Mouse (Mus musculus): ENCODE measurements around the gene Tet3. TPM values are rescaled to one million over a fixed set of nuclear protein-coding genes. Genes with fewer than 3 reads are reported as not detected.

Tet3 gene
- polyA plus RNA-seq, 1 experiment = 7.4 TPM

DNA sequence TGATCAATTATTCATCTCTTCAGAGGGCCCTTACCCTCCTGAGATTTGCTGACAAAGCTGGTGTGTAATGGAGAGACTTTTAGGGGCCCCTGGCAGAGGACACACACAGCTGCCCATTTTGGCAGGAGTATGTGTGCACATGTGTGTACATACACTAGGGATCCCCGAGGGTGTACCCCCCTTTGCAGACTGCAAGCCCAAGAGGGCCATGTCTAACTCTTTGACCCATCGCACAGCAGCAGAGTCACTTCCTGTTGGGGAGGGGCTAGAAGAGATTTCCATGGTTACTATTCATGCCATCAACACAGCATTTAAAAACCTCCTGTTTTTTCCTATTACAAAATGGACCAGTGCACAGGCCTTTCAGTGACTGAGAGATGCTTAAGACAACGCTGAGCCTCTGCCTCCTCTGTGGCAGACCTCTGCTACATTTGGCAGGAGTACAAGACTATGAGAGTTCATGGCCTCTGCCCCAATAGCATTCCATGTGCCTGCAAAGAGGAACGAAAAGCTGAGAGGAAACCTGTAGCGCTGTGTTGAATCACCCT is 46.0 kb downstream of the Tet3 start:
- TF ChIP-seq CTCF (IDR thresholded peaks at IDR 0.05; ENCODE audit: low read depth, low read length) (no peak), EP300 (IDR thresholded peaks at IDR 0.05; ENCODE audit: insufficient read depth, low read depth, low read length) (no peak), POLR2A (IDR thresholded peaks at IDR 0.05; ENCODE audit: insufficient read depth, low read length) (no peak)
- no peaks in the 10 kb centered on the region for H3K36me3 ChIP-seq (ENCODE audit: control insufficient read depth, insufficient read depth, low read length, poor library complexity, severe bottlenecking)

GRCm38 (mm10) chr6:83412362-83412853 is 46.5 kb downstream of the Tet3 start:
- no peaks in the 10 kb centered on the region for H3K9me3 ChIP-seq (replicated peaks; ENCODE audit: control insufficient read depth, insufficient read depth, low read length, poor library complexity, severe bottlenecking)
- no peaks in the 10 kb centered on the region for H3K4me1 ChIP-seq (ENCODE audit: control insufficient read depth, insufficient read depth, low read length)
- H3K36me3 ChIP-seq (ENCODE audit: control insufficient read depth, insufficient read depth, low read length, poor library complexity, severe bottlenecking) = no peaks in the 10 kb centered on the region
- TF ChIP-seq CTCF (IDR thresholded peaks at IDR 0.05; ENCODE audit: low read depth, low read length) (no peak), POLR2A (IDR thresholded peaks at IDR 0.05; ENCODE audit: insufficient read depth, low read length) (no peak), EP300 (IDR thresholded peaks at IDR 0.05; ENCODE audit: insufficient read depth, low read depth, low read length) (no peak)
- H3K4me3 ChIP-seq (ENCODE audit: low read depth, low read length) = no peak overlapping the region
- H3K27me3 ChIP-seq (ENCODE audit: control insufficient read depth, insufficient read depth, low read length, poor library complexity, severe bottlenecking) = peaks cover 4% of the 10 kb centered on the region; the same call in 1 of the 2 replicates
- no peak overlapping the region for H3K27ac ChIP-seq (ENCODE audit: insufficient read depth, low read length)
- no peak overlapping the region for H3K9ac ChIP-seq (ENCODE audit: low read depth, poor library complexity, severe bottlenecking)

More for the DNA sequence above, 46.0 kb downstream of the Tet3 start:
- H3K9me3 ChIP-seq (replicated peaks; ENCODE audit: control insufficient read depth, insufficient read depth, low read length, poor library complexity, severe bottlenecking) = no peaks in the 10 kb centered on the region
- H3K4me3 ChIP-seq (ENCODE audit: low read depth, low read length) = no peak overlapping the region
- no peak overlapping the region for H3K9ac ChIP-seq (ENCODE audit: low read depth, poor library complexity, severe bottlenecking)
- H3K4me1 ChIP-seq (ENCODE audit: control insufficient read depth, insufficient read depth, low read length) = no peaks in the 10 kb centered on the region
- H3K27me3 ChIP-seq (ENCODE audit: control insufficient read depth, insufficient read depth, low read length, poor library complexity, severe bottlenecking) = peaks cover 5% of the 10 kb centered on the region; the same call in 1 of the 2 replicates
- no peak overlapping the region for H3K27ac ChIP-seq (ENCODE audit: insufficient read depth, low read length)

- H3K27me3 ChIP-seq (ENCODE audit: control insufficient read depth, insufficient read depth, low read length, poor library complexity, severe bottlenecking) = peaks cover 4% of the 10 kb centered on the region; the same call in 1 of the 2 replicates
- no peak overlapping the region for H3K27ac ChIP-seq (ENCODE audit: insufficient read depth, low read length)
- no peak for TF ChIP-seq CTCF (IDR thresholded peaks at IDR 0.05; ENCODE audit: low read depth, low read length)
- TF ChIP-seq EP300 (IDR thresholded peaks at IDR 0.05; ENCODE audit: insufficient read depth, low read depth, low read length) = no peak
- no peak for TF ChIP-seq POLR2A (IDR thresholded peaks at IDR 0.05; ENCODE audit: insufficient read depth, low read length)
- H3K4me3 ChIP-seq (ENCODE audit: low read depth, low read length) = no peak overlapping the region
- no peaks in the 10 kb centered on the region for H3K4me1 ChIP-seq (ENCODE audit: control insufficient read depth, insufficient read depth, low read length)
- H3K36me3 ChIP-seq (ENCODE audit: control insufficient read depth, insufficient read depth, low read length, poor library complexity, severe bottlenecking) = no peaks in the 10 kb centered on the region
- H3K9ac ChIP-seq (ENCODE audit: low read depth, poor library complexity, severe bottlenecking) = no peak overlapping the region
- no peaks in the 10 kb centered on the region for H3K9me3 ChIP-seq (replicated peaks; ENCODE audit: control insufficient read depth, insufficient read depth, low read length, poor library complexity, severe bottlenecking)
These were observed 47.1 kb downstream of the Tet3 start for GRCm38 (mm10) chr6:83411635-83412361.

- Histone ChIP-seq H3K4me3 (ENCODE audit: low read depth, low read length) (no peak overlapping the region), H3K9ac (ENCODE audit: low read depth, poor library complexity, severe bottlenecking) (no peak overlapping the region), H3K27ac (ENCODE audit: insufficient read depth, low read length) (no peak overlapping the region), H3K27me3 (ENCODE audit: control insufficient read depth, insufficient read depth, low read length, poor library complexity, severe bottlenecking) (peaks cover 2% of the 10 kb centered on the region; the same call in 1 of the 2 replicates), H3K36me3 (ENCODE audit: control insufficient read depth, insufficient read depth, low read length, poor library complexity, severe bottlenecking) (no peaks in the 10 kb centered on the region), H3K4me1 (ENCODE audit: control insufficient read depth, insufficient read depth, low read length) (no peaks in the 10 kb centered on the region), H3K9me3 (replicated peaks; ENCODE audit: control insufficient read depth, insufficient read depth, low read length, poor library complexity, severe bottlenecking) (no peaks in the 10 kb centered on the region)
- TF ChIP-seq EP300 (IDR thresholded peaks at IDR 0.05; ENCODE audit: insufficient read depth, low read depth, low read length) (no peak), POLR2A (IDR thresholded peaks at IDR 0.05; ENCODE audit: insufficient read depth, low read length) (no peak), CTCF (IDR thresholded peaks at IDR 0.05; ENCODE audit: low read depth, low read length) (no peak)
These were observed 48.7 kb downstream of the Tet3 start for GRCm38 (mm10) chr6:83410046-83410706.

GRCm38 (mm10) chr6:83408510-83408909 is 50.4 kb downstream of the Tet3 start:
- H3K9ac ChIP-seq (ENCODE audit: low read depth, poor library complexity, severe bottlenecking) = no peak overlapping the region
- no peaks in the 10 kb centered on the region for H3K36me3 ChIP-seq (ENCODE audit: control insufficient read depth, insufficient read depth, low read length, poor library complexity, severe bottlenecking)
- no peak overlapping the region for H3K27ac ChIP-seq (ENCODE audit: insufficient read depth, low read length)
- no peak for TF ChIP-seq POLR2A (IDR thresholded peaks at IDR 0.05; ENCODE audit: insufficient read depth, low read length)
- TF ChIP-seq EP300 (IDR thresholded peaks at IDR 0.05; ENCODE audit: insufficient read depth, low read depth, low read length) = no peak
- TF ChIP-seq CTCF (IDR thresholded peaks at IDR 0.05; ENCODE audit: low read depth, low read length) = no peak
- H3K9me3 ChIP-seq (replicated peaks; ENCODE audit: control insufficient read depth, insufficient read depth, low read length, poor library complexity, severe bottlenecking) = no peaks in the 10 kb centered on the region
- no peaks in the 10 kb centered on the region for H3K4me1 ChIP-seq (ENCODE audit: control insufficient read depth, insufficient read depth, low read length)
- no peak overlapping the region for H3K4me3 ChIP-seq (ENCODE audit: low read depth, low read length)
- no peaks in the 10 kb centered on the region for H3K27me3 ChIP-seq (ENCODE audit: control insufficient read depth, insufficient read depth, low read length, poor library complexity, severe bottlenecking)

Data from ES-Bruce4 (cell line).